Mouse (Mus musculus): ENCODE results near the gene Gm15013. TPM values are rescaled to one million over a fixed set of nuclear protein-coding genes. Genes with fewer than 3 reads are reported as not detected.
A peak's percentile ranks its signal among the peaks of the same experiment; 100 is the strongest.
"Not testable (repeated sequence)": the region's sequence is repeated elsewhere in the genome, so short reads cannot be mapped to it uniquely, and the experiment has no call there.

Gene Gm15013
- total RNA-seq (2017) = 0.57 TPM in 1 of 3 replicates, not detected in the others

DNA sequence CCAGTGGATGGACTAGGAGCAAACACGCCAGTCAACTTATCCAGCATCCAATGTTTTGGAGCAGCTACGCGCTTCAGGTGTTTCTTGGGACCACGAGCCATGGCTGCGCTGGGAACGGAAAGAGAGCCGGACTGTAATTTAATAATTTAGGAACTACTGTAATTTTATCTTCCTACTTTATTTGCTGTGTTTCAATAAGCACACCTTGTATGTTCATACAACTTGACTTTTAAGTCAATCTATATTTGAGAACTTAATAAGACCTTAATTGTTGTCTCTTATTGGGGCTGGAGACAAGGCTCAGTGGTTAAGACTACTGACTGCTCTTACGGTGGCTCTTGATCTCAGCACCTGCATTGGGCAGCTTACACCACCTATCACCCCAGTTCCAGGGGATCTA, at the start of gene Gm15013:
TSS of gene Gm15013 (minus strand) at position 101 of the 400 bp plus-strand sequence.
- ATAC-seq (replicated peaks; ENCODE audit: insufficient number of reproducible peaks, low FRiP score, low TSS enrichment, poor library complexity, severe bottlenecking) = no peak

DNA sequence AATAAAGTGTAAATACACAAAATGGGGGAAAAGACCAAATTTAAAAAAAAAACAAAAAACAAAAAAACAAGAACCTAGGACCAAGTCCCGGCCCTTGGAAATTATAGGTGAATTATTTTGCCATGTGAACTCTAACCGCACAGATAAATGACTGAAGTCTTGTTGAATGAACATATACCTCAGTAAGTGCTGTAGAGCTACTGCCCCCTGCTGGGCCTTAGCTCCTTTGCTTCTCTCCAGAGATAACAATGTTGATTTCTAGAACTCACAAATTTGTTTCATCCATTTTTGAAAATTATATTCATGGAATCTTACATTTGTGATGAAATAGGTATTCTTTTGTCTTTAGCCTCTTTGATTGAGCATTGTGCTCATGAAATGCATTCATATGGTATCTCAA, 48.3 kb upstream of the Gm15013 start:
- ATAC-seq (replicated peaks; ENCODE audit: insufficient number of reproducible peaks, low FRiP score, low TSS enrichment, poor library complexity, severe bottlenecking) = no peak

DNA sequence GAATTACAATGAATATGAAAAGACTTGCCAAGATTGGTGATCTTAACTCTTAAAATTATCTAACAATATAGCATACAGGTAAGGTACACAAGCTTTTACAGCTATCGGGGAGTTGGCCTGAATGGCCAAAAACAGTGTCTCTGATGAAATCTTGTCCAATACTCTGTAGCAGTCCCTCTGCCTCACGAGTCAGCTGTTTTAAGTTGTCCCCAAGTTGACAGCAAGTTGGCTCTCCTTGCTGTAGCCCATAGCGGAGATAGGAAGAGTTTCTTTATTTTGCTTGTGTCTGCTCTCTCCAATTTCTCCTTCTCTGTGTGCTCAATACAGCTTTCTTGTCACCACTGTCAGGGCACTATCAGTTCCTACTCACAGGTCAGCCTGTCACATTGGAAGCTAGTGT, 44.4 kb upstream of the Gm15013 start:
- not testable (repeated sequence) for ATAC-seq (replicated peaks; ENCODE audit: insufficient number of reproducible peaks, low FRiP score, low TSS enrichment, poor library complexity, severe bottlenecking)

DNA sequence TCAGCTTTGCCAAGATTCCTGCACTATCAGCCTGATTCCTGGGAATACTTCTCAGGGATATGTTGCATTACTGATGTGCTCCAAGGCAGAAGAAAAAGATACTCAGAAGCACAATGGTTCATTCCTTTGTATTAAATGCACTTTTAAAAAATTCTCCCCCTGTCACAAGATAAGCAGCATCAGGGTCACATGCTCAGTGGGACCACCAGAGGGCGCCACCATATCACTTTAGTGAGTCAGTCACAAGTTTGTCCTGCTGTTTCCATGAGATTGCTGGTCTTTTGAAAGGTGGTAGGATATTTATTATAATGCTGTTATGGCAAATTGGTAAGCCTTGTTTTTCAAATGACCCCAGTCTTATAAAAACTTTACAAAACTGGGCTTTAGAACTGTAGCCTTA, 37.6 kb upstream of the Gm15013 start:
- no peak for ATAC-seq (replicated peaks; ENCODE audit: insufficient number of reproducible peaks, low FRiP score, low TSS enrichment, poor library complexity, severe bottlenecking)

DNA sequence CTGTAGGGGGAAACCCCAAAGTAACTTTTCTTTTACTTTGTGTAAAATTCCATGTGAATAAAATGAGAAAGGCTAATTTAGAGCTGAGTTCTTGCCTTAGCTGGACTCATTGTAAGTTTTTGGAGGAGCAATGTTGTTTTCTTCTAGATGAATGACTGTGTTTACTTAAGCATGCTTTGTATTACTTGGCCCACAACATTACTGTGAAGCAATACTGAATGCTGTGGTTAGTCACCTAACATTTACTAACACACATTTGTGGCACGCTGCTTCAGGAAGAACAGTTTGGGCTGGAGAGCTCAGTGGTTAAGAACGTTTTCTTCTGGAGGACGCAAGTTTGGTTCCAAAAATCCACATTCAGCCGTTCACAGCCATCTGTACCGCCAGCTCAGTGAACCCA, 22.8 kb upstream of the Gm15013 start:
- ATAC-seq (replicated peaks; ENCODE audit: insufficient number of reproducible peaks, low FRiP score, low TSS enrichment, poor library complexity, severe bottlenecking) = no peak

DNA sequence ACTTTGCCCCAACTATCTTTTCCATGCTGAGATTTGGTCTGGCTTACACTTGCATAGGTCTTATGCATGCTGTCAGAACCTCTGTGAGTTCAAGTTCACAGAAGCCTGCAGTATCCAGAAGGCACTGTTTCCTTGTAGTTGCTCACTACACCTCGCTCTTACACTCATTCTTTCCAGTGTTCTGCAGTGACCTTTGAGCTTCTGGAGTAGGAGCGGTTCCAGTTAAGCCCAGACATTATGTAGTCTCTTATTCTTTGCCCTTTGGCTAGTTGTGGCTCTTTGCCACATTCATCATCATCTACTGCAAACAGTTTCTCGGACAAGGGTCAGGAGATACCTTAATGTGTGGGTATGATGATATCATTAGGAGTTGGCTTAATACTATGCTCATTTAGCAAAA, 16.3 kb upstream of the Gm15013 start:
- ATAC-seq (replicated peaks; ENCODE audit: insufficient number of reproducible peaks, low FRiP score, low TSS enrichment, poor library complexity, severe bottlenecking) = no peak

DNA sequence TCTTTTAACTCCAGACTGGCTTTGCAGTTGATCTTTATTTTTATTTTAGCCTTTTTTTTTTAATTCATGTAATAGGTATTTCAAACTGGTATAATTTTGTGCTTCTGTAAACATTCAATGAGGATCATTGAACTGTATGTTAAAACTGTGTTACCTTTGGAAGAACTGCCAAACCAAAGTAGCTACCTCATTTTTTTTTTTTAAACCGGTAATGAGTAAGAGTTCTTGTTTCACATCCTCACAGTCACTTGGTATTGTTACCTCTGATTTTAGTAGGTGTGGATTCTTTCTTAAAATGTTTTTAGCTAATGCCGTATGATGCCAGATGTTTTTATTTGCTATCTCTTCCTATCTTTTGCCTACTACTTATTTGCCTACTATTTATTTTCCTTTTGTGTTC, 8.1 kb upstream of the Gm15013 start:
- no peak for ATAC-seq (replicated peaks; ENCODE audit: insufficient number of reproducible peaks, low FRiP score, low TSS enrichment, poor library complexity, severe bottlenecking)

DNA sequence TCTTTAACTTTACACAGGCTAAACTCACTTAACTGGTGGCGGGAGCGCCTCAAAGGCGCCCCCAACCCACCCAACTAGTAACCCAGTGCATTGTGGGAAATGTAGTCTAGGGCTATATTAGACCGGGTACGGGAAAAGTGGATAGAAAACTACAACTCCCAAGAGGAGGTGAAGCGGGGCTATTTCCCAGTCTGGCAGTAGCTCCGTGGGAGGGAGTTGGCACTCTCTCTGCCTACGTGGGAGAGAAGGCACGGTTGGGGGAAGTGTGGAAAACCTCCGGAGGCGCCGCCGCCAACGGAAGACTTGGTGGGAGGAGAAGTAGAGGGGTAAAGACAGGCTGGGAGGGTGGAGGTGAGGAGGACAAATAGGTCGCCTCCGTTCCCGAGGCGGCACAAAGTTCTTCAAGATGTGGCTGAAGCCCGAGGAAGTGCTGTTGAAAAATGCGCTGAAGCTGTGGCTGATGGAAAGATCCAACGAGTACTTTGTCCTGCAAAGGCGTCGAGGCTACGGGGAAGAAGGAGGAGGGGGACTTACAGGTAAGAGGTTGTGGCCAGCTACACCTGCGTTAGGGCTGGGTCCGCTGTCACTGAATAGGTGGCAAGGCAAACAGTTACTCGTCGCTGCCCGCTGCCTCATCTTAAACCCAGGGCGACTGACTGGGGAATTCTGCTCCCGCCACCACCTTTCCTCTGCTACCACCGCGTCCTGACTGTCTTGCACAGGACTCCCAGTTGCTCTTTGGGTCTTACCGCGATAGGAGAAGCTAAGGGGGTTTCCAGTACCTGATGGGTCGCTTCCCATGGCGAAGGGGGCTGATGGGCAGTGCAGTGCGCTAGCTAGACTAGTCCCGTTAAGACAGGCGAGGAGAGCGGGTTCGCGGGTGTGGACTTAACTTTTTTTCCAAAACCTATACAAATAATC, 29.2 kb downstream of the Gm15013 start, which contains the start of gene Tbc1d8b:
TSS of gene Tbc1d8b (plus strand) at position 222 of the 921 bp plus-strand sequence.
- ATAC-seq (replicated peaks; ENCODE audit: insufficient number of reproducible peaks, low FRiP score, low TSS enrichment, poor library complexity, severe bottlenecking) = peak; percentile 97

DNA sequence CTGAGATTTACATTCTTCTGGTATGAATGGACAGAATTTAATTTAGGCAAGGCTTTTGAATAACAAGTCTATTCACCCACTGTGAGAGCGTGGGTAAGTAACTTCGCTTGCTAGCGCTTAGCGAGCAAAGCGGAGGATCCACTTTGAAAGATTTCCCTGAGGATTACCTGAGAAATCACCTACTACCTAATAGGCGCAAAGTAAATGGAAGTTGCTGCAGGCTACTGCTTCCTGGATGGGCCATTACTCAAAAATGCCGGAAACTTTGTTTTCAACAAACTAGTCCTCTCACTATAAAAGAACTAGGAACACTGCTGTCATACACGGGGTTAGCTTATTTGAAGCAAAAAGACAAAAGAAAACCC, 29.9 kb downstream of the Gm15013 start:
- no peak for ATAC-seq (replicated peaks; ENCODE audit: insufficient number of reproducible peaks, low FRiP score, low TSS enrichment, poor library complexity, severe bottlenecking)

DNA sequence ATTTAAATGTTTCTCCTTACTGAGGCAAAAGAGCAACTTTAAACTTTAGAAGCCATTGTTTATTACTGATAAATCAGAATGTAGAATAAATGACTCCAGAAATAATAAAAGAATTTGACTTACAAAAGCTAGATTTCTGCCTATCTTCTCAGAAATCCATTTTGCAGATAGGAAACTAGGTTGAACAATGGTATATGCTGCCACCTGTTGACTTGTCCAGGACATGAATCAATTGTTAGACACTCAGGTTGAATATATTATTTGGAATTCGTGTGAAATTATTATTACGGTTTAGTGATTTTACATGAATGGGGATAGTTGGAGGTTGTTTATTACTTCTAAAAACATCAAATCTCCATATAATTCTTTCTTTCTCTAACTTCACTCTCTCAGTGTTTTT, 48.5 kb downstream of the Gm15013 start:
- no peak for ATAC-seq (replicated peaks; ENCODE audit: insufficient number of reproducible peaks, low FRiP score, low TSS enrichment, poor library complexity, severe bottlenecking)

Other genes starting within 250 kb of the Gm15013 start
- gene D330045A20Rik, start 234.1 kb downstream of the Gm15013 start, total RNA-seq (2017) = not detected in 3 replicates
- gene Rnf128, start 151.2 kb downstream of the Gm15013 start, total RNA-seq (2017) = 0.67 to 3.2 TPM (median 0.87 TPM) in 3 replicates
- 8.0 to 16.8 TPM (median 9.3 TPM) in 3 replicates for gene Tbc1d8b, start 29.5 kb downstream of the Gm15013 start, total RNA-seq (2017)
- not detected in 3 replicates for gene Ripply1, start 67.9 kb upstream of the Gm15013 start, total RNA-seq (2017)
- not detected in 3 replicates for gene Cldn2, start 86.3 kb upstream of the Gm15013 start, total RNA-seq (2017)
- gene Morc4, start 157.2 kb upstream of the Gm15013 start, total RNA-seq (2017) = not detected in 3 replicates